Mouse (Mus musculus) C2C12 (cell line): ENCODE results near the gene Cdkn1b. TPM values are rescaled to one million over a fixed set of nuclear protein-coding genes. Genes with fewer than 3 reads are reported as not detected.

Source experiments
- H3K27me3 ChIP-seq: one replicate; pipeline ENCODE4 v1.6.1; 2011; ENCODE audit not compliant: control insufficient read depth, insufficient read depth, insufficient read length
- H3K36me3 ChIP-seq: one replicate; pipeline ENCODE4 v1.6.1; 2011; ENCODE audit not compliant: control insufficient read depth, insufficient read depth
- H3K4me3 ChIP-seq: one replicate; pipeline ENCODE4 v1.5.1; 2011; ENCODE audit warnings: mild to moderate bottlenecking, control low read depth; ENCODE audit not compliant: poor library complexity, insufficient read depth, severe bottlenecking
- H3K79me2 ChIP-seq: one replicate; pipeline ENCODE4 v1.6.1; 2011; ENCODE audit not compliant: control insufficient read depth, insufficient read depth
- H3K79me3 ChIP-seq: one replicate; pipeline ENCODE4 v1.6.1; 2011; ENCODE audit warnings: low read depth, control low read depth
- H3ac ChIP-seq: one replicate; pipeline ENCODE3; 2011; ENCODE audit warnings: low read depth; ENCODE audit not compliant: control insufficient read depth, insufficient read length
- CEBPB ChIP-seq: IDR thresholded peaks from one replicate; pipeline ENCODE4 v1.6.1; 2011; ENCODE audit warnings: low read depth, mild to moderate bottlenecking, control low read depth, moderate library complexity
- CTCF ChIP-seq: IDR thresholded peaks from one replicate; pipeline ENCODE4 v1.5.1; 2011; ENCODE audit not compliant: control insufficient read depth, insufficient read depth, insufficient read length
- FOSL1 ChIP-seq: IDR thresholded peaks from one replicate; pipeline ENCODE4 v1.8.0; 2011; ENCODE audit warnings: mild to moderate bottlenecking, low read length; ENCODE audit not compliant: poor library complexity, insufficient read depth, severe bottlenecking
- MAX ChIP-seq: IDR thresholded peaks from one replicate; pipeline ENCODE4 v1.6.1; 2011; ENCODE audit warnings: mild to moderate bottlenecking, control low read depth
- MYOD1 ChIP-seq: IDR thresholded peaks from one replicate; pipeline ENCODE4 v1.6.1; 2011; ENCODE audit warnings: low read depth; ENCODE audit not compliant: control insufficient read depth, insufficient read length
- MYOG ChIP-seq: IDR thresholded peaks from one replicate; pipeline ENCODE4 v1.6.1; 2011; ENCODE audit not compliant: control insufficient read depth, insufficient read length; ENCODE audit errors: extremely low read depth
- USF1 ChIP-seq: IDR thresholded peaks from one replicate; pipeline ENCODE4 v1.6.1; 2011; ENCODE audit warnings: low read depth, mild to moderate bottlenecking, control low read depth, moderate library complexity
- polyA plus RNA-seq: library from polyadenylated mRNA; unstranded; fragments of >200 nt; fragmentation: generic; extraction: Trizol; gene quantifications from one replicate; pipeline ENCODE4 v1.2.1, GENCODE M21; 2012; ENCODE audit warnings: missing spikeins

The Cdkn1b gene
- polyA plus RNA-seq, 1 experiment = 15.8 TPM

DNA sequence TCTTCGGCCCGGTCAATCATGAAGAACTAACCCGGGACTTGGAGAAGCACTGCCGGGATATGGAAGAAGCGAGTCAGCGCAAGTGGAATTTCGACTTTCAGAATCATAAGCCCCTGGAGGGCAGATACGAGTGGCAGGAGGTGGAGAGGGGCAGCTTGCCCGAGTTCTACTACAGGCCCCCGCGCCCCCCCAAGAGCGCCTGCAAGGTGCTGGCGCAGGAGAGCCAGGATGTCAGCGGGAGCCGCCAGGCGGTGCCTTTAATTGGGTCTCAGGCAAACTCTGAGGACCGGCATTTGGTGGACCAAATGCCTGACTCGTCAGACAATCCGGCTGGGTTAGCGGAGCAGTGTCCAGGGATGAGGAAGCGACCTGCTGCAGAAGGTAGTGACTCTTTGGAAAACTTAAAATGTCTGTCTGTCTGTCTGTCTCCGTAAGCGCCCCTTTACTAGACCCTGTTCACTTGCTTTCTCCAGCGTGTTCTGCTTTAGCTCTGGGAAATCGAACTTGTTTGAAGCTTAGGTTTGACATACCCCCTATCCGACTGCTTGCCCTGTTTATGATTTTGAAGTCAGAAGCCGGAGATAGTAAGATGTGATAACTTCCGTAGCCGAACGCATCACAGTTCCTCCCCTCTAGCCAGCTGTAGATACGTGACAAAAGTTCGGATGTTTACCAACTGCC lies 953 bp downstream of the Cdkn1b start:
- H3K79me3 ChIP-seq = peaks cover 50% of the 10 kb centered on the region
- peaks cover 59% of the 10 kb centered on the region for H3K79me2 ChIP-seq
- H3K4me3 ChIP-seq = peak overlapping the region; percentile 79
- H3K36me3 ChIP-seq = peaks cover 31% of the 10 kb centered on the region
- H3ac ChIP-seq = peak overlapping the region; percentile 92
- TF ChIP-seq MYOG (no peak), MYOD1 (no peak), USF1 (no peak), CTCF (no peak), FOSL1 (no peak), CEBPB (no peak), MAX (no peak)
- no peaks in the 10 kb centered on the region for H3K27me3 ChIP-seq

DNA sequence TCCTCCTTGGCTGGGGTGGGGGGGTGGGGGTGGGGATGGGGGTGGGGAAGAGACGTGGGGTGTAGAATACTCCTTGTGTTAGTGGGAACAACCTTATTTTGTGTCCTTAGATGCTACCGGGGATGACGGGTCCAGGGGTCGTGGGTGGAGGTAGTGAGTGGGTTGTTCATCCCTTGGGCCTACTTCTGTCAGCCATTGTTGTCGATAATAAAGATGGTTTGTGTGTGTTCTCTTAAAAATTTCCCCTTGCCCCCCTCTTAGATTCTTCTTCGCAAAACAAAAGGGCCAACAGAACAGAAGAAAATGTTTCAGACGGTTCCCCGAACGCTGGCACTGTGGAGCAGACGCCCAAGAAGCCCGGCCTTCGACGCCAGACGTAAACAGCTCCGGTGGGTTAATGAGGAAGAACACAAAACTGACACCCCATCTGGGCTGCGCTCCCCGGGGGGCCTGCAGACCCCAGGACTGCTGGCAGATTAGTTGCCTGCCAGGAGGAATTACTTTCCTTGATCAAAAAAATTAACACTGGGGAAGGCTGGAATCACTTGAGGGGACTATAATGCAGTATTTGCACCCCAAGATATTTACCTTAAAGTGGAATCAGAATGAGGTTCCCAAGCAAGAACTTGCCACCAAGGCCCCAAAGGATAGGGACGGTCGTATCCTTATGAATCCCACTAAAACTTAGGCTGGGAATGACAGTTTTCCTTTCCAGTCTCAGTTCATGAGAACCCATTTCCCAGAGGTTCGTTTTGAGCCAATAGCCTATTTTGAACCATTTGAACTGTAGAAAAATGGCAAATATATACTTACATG lies 1.7 kb downstream of the Cdkn1b start:
- H3K4me3 ChIP-seq = peak overlapping the region; percentile 79
- peaks cover 62% of the 10 kb centered on the region for H3K79me2 ChIP-seq
- peaks cover 51% of the 10 kb centered on the region for H3K79me3 ChIP-seq
- TF ChIP-seq MYOD1 = no peak
- no peak for TF ChIP-seq MYOG
- TF ChIP-seq CEBPB = no peak
- TF ChIP-seq USF1 = no peak
- TF ChIP-seq MAX = no peak
- no peak for TF ChIP-seq FOSL1
- TF ChIP-seq CTCF = no peak
- H3K36me3 ChIP-seq = peaks cover 31% of the 10 kb centered on the region
- H3K27me3 ChIP-seq = no peaks in the 10 kb centered on the region
- peak overlapping the region; percentile 92 for H3ac ChIP-seq

DNA sequence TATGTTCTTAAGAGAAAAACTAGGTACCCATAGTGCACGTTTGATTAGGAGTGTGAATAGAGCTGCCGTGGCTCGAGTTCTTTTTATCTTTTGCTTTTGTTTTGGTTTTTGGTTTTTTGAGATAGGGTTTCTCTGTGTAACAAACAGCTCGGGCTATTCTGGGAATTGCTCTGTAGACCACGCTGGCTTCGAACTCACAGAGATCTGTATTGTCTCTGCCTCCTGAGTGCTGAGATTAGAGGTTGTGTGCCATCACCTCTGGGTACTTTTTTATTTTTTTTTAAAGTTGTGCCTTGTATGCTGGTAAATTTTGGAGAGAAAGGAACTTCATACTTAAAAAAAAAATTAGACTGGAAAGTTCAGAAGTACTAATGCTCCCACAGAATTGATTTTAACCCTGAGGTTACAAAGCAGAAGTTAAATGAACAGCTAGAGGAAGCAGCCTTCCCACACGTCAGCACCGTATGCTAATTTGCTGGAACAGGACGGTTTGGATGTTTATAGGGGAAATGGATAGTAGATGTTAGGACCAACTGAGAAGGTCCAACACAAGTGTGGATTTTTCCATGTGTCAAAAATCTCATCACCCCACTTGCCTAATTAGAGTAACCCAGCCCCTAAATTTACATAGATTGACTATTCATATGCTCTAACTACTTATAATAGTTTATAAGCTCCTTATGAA lies 2.5 kb downstream of the Cdkn1b start:
- Histone ChIP-seq H3ac (peak overlapping the region; percentile 35), H3K36me3 (peaks cover 31% of the 10 kb centered on the region), H3K27me3 (no peaks in the 10 kb centered on the region), H3K79me2 (peaks cover 62% of the 10 kb centered on the region), H3K79me3 (peaks cover 51% of the 10 kb centered on the region), H3K4me3 (peak overlapping the region; percentile 79)
- TF ChIP-seq CEBPB (no peak), FOSL1 (no peak), MAX (no peak), MYOG (no peak), CTCF (no peak), MYOD1 (no peak), USF1 (no peak)

DNA sequence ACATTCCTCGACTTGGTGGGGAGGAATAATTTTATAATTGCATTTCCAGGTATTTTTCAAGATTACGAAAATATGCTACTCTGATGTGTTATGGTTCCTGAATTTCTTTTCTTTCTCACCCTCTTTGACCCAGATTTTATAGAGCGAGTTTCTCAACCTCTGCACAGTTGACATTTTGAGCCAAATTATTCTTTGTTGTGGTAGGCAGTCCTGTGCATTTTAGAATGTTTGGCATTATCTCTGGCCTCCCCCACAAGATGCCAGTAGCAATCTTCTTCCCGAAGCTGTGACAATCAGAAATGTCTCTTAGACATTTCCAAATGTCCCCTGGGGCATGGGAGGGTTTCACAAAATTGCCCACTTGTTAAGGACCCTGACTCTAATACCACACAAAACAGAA lies 3.5 kb downstream of the Cdkn1b start:
- Histone ChIP-seq H3K79me3 (peaks cover 51% of the 10 kb centered on the region), H3ac (peak overlapping the region; percentile 5), H3K36me3 (peaks cover 31% of the 10 kb centered on the region), H3K4me3 (no peak overlapping the region), H3K27me3 (no peaks in the 10 kb centered on the region), H3K79me2 (peaks cover 62% of the 10 kb centered on the region)
- TF ChIP-seq MYOG (no peak), USF1 (no peak), CTCF (no peak), FOSL1 (no peak), CEBPB (no peak), MYOD1 (no peak), MAX (no peak)

DNA sequence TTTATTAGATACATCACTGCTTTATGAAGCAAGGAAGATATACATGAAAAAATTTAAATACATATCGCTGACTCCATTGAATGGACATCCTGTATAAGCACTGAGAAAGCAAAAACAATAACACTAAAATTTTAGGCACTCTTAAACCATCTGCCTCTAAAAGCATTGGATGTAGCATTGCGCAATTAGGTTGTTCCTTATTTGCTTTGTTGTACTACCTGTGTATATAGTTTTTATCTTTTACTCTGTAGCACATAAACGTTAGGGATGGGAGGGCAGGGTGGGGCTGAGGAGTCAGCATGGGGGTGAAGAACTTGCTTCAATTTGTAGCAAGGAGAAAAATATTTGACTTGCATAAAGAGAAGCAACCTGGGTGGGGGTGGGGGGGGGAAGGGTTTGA lies 4.1 kb downstream of the Cdkn1b start:
- H3K79me2 ChIP-seq = peaks cover 63% of the 10 kb centered on the region
- TF ChIP-seq MYOG (no peak), CEBPB (peak; percentile 91)
- H3K4me3 ChIP-seq = no peak overlapping the region
- H3K79me3 ChIP-seq = peaks cover 51% of the 10 kb centered on the region
- H3K36me3 ChIP-seq = peaks cover 31% of the 10 kb centered on the region
- no peaks in the 10 kb centered on the region for H3K27me3 ChIP-seq
- no peak overlapping the region for H3ac ChIP-seq
